Mouse (Mus musculus) cerebellum, adult 2 months (tissue): ENCODE results near the gene Mn1. TPM values are rescaled to one million over a fixed set of nuclear protein-coding genes. Genes with fewer than 3 reads are reported as not detected.

Experiments
- DNase-seq, 2 experiments: peaks; one replicate each; pipeline ENCODE4 v3.0.0; 2021
- H3K27ac ChIP-seq: fragments of 200-500 bp; 2 replicates; pipeline ENCODE4 v1.5.1; 2012; ENCODE audit warnings: low read length, control low read depth, inconsistent platforms; ENCODE audit not compliant: insufficient read depth
- H3K27me3 ChIP-seq: fragments of 200-500 bp; 2 replicates; pipeline ENCODE4 v1.6.1; 2012; ENCODE audit warnings: inconsistent platforms, mild to moderate bottlenecking, low read length, moderate library complexity; ENCODE audit not compliant: control insufficient read depth, insufficient read depth
- H3K4me1 ChIP-seq: fragments of 200-500 bp; 2 replicates; pipeline ENCODE4 v1.6.1; 2011; ENCODE audit warnings: low read length; ENCODE audit not compliant: control insufficient read depth, insufficient read depth
- H3K4me3 ChIP-seq: fragments of 200-500 bp; replicated peaks from 2 replicates; pipeline ENCODE3; 2011; ENCODE audit warnings: mild to moderate bottlenecking, low read depth, low read length, control low read depth; ENCODE audit not compliant: insufficient read depth
- CTCF ChIP-seq: fragments of 200-500 bp; IDR thresholded peaks from 2 replicates; pipeline ENCODE4 v1.5.1; 2011; ENCODE audit warnings: low read depth, mild to moderate bottlenecking, control low read depth, low read length, moderate library complexity, borderline replicate concordance; ENCODE audit not compliant: insufficient read depth
- POLR2A ChIP-seq: fragments of 200-500 bp; IDR thresholded peaks from 2 replicates; pipeline ENCODE4 v1.6.1; 2011; ENCODE audit warnings: low read length, control low read depth, borderline replicate concordance; ENCODE audit not compliant: insufficient read depth
- WGBS: fragments of 180-500 bp; shearing (Covaris S2); methylation state at CpG from one replicate; pipeline ENCODE4 v1.1.7; 2018; 5-methylcytosine and 5-hydroxymethylcytosine counted together
- polyA plus RNA-seq: library from polyadenylated mRNA; depleted of rRNA; stranded (reverse); fragments of >200 nt; gene quantifications from 2 replicates; pipeline ENCODE4 v1.2.3, GENCODE M21; 2012; rRNA removed

Mn1 gene
- polyA plus RNA-seq, 1 experiment = 3.3 TPM

DNA sequence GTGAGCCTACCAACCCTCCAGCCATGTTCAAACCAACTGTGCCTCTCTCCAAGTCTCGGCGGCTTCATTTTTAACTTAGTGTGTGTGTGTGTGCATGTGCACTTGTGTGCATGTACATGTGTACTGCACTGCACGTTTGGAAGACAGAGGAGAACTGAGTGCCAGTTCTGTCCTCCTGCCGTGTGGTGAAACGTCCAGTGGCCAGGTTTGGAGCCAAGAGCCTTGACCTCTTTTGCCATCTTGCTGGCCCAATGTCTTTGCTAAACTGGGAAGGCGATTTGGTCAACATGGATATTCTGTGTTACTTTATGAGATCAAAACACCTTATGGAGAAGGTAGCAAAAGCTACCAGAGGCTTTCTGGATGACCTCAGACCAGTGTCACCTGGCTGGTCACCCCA, 88.1 kb downstream of the Mn1 start:
- H3K4me1 ChIP-seq = no peaks in the 10 kb centered on the region; the same call in 1 of the 2 replicates
- no peak overlapping the region for H3K4me3 ChIP-seq
- TF ChIP-seq CTCF (no peak), POLR2A (no peak)
- WGBS = 58% methylated on average over 6 of the region's 6 CpGs
- peaks cover 4% of the 10 kb centered on the region; the same call in 1 of the 2 replicates for H3K27me3 ChIP-seq
- H3K27ac ChIP-seq = no peak overlapping the region
- DNase-seq = no peak

GRCm38 (mm10) chr5:111505824-111506223, 88.7 kb downstream of the Mn1 start:
- Histone ChIP-seq H3K27me3 (peaks cover 4% of the 10 kb centered on the region; the same call in 1 of the 2 replicates), H3K4me1 (no peaks in the 10 kb centered on the region; the same call in 1 of the 2 replicates), H3K27ac (no peak overlapping the region), H3K4me3 (no peak overlapping the region)
- TF ChIP-seq POLR2A = no peak
- TF ChIP-seq CTCF = no peak
- WGBS = 85% methylated on average over 6 of the region's 6 CpGs
- no peak for DNase-seq

DNA sequence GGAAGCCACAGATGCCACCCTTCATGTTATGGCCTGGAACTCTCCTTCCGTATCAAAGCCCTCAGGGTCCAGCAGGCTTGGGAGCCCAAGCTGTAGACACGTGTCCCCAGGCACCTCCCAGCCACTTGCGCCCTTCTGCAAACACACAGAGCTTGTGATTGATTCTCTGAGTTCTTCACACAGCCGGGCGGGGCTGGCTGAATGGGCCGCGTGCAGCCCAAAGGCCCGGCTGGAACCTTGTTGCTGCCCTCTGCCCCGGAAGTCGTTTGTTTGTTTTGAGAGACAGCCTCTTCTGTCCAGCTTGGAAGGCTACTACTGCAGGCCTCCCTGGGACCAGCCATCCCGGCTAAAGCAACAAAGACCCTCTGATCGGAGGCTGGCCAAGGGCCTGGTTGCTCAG, 89.2 kb downstream of the Mn1 start:
- Histone ChIP-seq H3K27me3 (peaks cover 4% of the 10 kb centered on the region; the same call in 1 of the 2 replicates), H3K4me1 (no peaks in the 10 kb centered on the region; the same call in 1 of the 2 replicates), H3K27ac (no peak overlapping the region), H3K4me3 (no peak overlapping the region)
- no peak for DNase-seq
- no peak for TF ChIP-seq POLR2A
- no peak for TF ChIP-seq CTCF
- WGBS = 55% methylated on average over 12 of the region's 12 CpGs

Other genes starting within 250 kb of the Mn1 start
- 70.4 and 71.6 TPM in 2 replicates for gene Pitpnb, start 86.6 kb upstream of the Mn1 start, polyA plus RNA-seq